Comparison of ENCODE assay signal across 8 mouse cellular contexts in genomic region chr12:3780931-3781471, GRCm38 (mm10). TPM values are rescaled to one million over a fixed set of nuclear protein-coding genes. Genes with fewer than 3 reads are reported as not detected.
A peak's percentile ranks its signal among the peaks of the same experiment; 100 is the strongest.
DNase-seq lines count a peak whose midpoint lies in the region; ATAC-seq lines count a peak whose summit lies in the region.

No protein-coding gene starts in this region.

- DNase-seq in ovary, postnatal 14 days (ENCODE audit: low spot score): peak; percentile 29
- no peak for DNase-seq in ovary, adult 18-20 months (ENCODE audit: low spot score)
- no peak for DNase-seq in frontal cortex, postnatal 14 days (ENCODE audit: low spot score in 2 of 2)
- DNase-seq in layer of hippocampus, adult 8-10 months (ENCODE audit: low spot score in 2 of 2): no peak

- H3K27me3 ChIP-seq in heart, embryonic 15.5 days: no peaks in the 10 kb centered on the region
- no peaks in the 10 kb centered on the region for H3K27me3 ChIP-seq in limb, embryonic 13.5 days
- no peaks in the 10 kb centered on the region for H3K27me3 ChIP-seq in neural tube, embryonic 12.5 days (replicated peaks)

- no peaks in the 10 kb centered on the region for H3K36me3 ChIP-seq in heart, embryonic 15.5 days
- peaks cover 2% of the 10 kb centered on the region for H3K36me3 ChIP-seq in limb, embryonic 13.5 days
- no peaks in the 10 kb centered on the region for H3K36me3 ChIP-seq in neural tube, embryonic 12.5 days

- peak; percentile 13; the same call in 1 of the 2 replicates for ATAC-seq in common myeloid progenitor, adult 5-6 weeks (replicated peaks; ENCODE audit: low read depth, poor library complexity, severe bottlenecking)
- peak; percentile 45 for ATAC-seq in heart, embryonic 15.5 days (replicated peaks; ENCODE audit: insufficient number of reproducible peaks, insufficient read depth, low FRiP score, low read depth)
- ATAC-seq in limb, embryonic 13.5 days (ENCODE audit: low FRiP score, low read depth): peak; percentile 73
- peak; percentile 42; the same call in 1 of the 2 replicates for ATAC-seq in neural tube, embryonic 12.5 days (ENCODE audit: low FRiP score, low read depth)

- peak overlapping the region; percentile 51 for H3K4me2 ChIP-seq in heart, embryonic 15.5 days
- H3K4me2 ChIP-seq in limb, embryonic 13.5 days (replicated peaks): peak overlapping the region; percentile 30
- peak overlapping the region; percentile 13; the same call in 1 of the 2 replicates for H3K4me2 ChIP-seq in neural tube, embryonic 12.5 days (replicated peaks)

- H3K9me3 ChIP-seq in heart, embryonic 15.5 days (replicated peaks): no peaks in the 10 kb centered on the region
- no peaks in the 10 kb centered on the region for H3K9me3 ChIP-seq in limb, embryonic 13.5 days
- no peaks in the 10 kb centered on the region for H3K9me3 ChIP-seq in neural tube, embryonic 12.5 days

- H3K9ac ChIP-seq in heart, embryonic 15.5 days: 0 out of 2 replicates have a peak overlapping the region, but pooled peaks have one; percentile 6
- 0 out of 2 replicates have a peak overlapping the region, but pooled peaks have one; percentile 39 for H3K9ac ChIP-seq in limb, embryonic 13.5 days
- H3K9ac ChIP-seq in neural tube, embryonic 12.5 days: no peak overlapping the region

- peaks cover 54% of the 10 kb centered on the region for H3K4me1 ChIP-seq in heart, embryonic 15.5 days (replicated peaks)
- H3K4me1 ChIP-seq in limb, embryonic 13.5 days: peaks cover 52% of the 10 kb centered on the region
- peaks cover 34% of the 10 kb centered on the region for H3K4me1 ChIP-seq in neural tube, embryonic 12.5 days

- WGBS in heart, embryonic 15.5 days: 26% methylated on average over 7 of the region's 7 CpGs
- 25% methylated on average over 7 of the region's 7 CpGs for WGBS in limb, embryonic 13.5 days
- 37% methylated on average over 7 of the region's 7 CpGs for WGBS in neural tube, embryonic 12.5 days

- peak overlapping the region; percentile 97 for H3K27ac ChIP-seq in heart, embryonic 15.5 days
- H3K27ac ChIP-seq in limb, embryonic 13.5 days: peak overlapping the region; percentile 88
- H3K27ac ChIP-seq in neural tube, embryonic 12.5 days: peak overlapping the region; percentile 15; the same call in 1 of the 2 replicates

- no peak overlapping the region for H3K4me3 ChIP-seq in heart, embryonic 15.5 days
- H3K4me3 ChIP-seq in limb, embryonic 13.5 days: no peak overlapping the region
- H3K4me3 ChIP-seq in neural tube, embryonic 12.5 days: no peak overlapping the region

RNA-seq across cellular contexts. Expression of gene Dnmt3a, which starts 24.8 kb away (rescaled TPM):
- 23.7 and 24.7 TPM in 2 replicates for total RNA-seq in common myeloid progenitor, adult 5-6 weeks (2017)
- 79.9 and 94.7 TPM in 2 replicates for polyA plus RNA-seq in heart, embryonic 15.5 days (2015; fragmentation: Nextera tagmentation; extraction: Ambion mirVana)
- 200 and 203 TPM in 2 replicates for polyA plus RNA-seq in limb, embryonic 13.5 days (2015; fragmentation: Nextera tagmentation; extraction: Ambion mirVana)
- polyA plus RNA-seq in neural tube, embryonic 12.5 days (2016; fragmentation: Nextera tagmentation; extraction: Ambion mirVana): 146 and 175 TPM in 2 replicates
- total RNA-seq in layer of hippocampus, adult 8-10 months (2022): 10 to 100 TPM; 74.0 to 91.8 (median 80.6) TPM

Comparison
In these comparisons a context has a peak if more than half of its experiments do, and no peak if none do; other contexts are left out.
1. ATAC-seq: peak in every context shown above with its lines; median percentile 73 in limb, embryonic 13.5 days; 45 in heart, embryonic 15.5 days; 42 in neural tube, embryonic 12.5 days; 13 in common myeloid progenitor, adult 5-6 weeks.
2. H3K27ac ChIP-seq: peak in every context shown above with its lines; median percentile 97 in heart, embryonic 15.5 days; 88 in limb, embryonic 13.5 days; 15 in neural tube, embryonic 12.5 days.